Comparison of ENCODE assay signal across 11 mouse cellular contexts in the genomic region with DNA sequence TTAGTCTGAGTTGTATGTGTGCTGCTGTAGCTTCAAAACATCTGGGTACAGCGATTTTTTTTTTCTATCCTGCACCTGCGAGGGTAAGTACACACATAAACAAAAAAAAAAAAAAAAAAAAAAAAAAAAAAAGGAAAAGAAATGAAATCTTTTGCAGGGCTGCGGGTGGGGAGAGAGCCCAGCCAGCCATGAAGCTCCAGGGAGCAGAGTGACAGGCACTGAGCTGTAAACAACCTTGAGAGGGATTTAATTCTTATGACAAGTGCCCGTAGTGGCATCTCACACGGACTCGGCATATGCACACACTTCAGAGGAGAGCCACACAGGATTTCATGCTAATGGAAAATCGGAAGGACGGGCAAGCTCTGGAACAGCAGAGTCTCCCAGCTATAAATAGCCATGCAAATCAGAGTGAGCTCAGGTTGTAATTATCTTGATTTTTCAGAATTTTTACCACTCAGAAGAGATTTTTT. TPM values are rescaled to one million over a fixed set of nuclear protein-coding genes. Genes with fewer than 3 reads are reported as not detected.
DNase-seq lines count a peak whose midpoint lies in the region; ATAC-seq and TF ChIP-seq lines count a peak whose summit lies in the region.
"Had no signal": no experiment of that assay in that cellular context is flagged by ENCODE, and none has a peak within 500 bp of the region (broad histone marks: within the 10 kb centered on the region; RNA-seq: fewer than 3 reads in every experiment).

No protein-coding gene starts in this region.

- H3K4me2 ChIP-seq in hindbrain, embryonic 13.5 days = no peak overlapping the region
- no peak overlapping the region for H3K4me2 ChIP-seq in forebrain, postnatal 0 days (ENCODE audit: low read depth)
- H3K4me2 ChIP-seq: liver, embryonic 13.5 days had no signal

- H3K9me3 ChIP-seq in hindbrain, embryonic 13.5 days = no peaks in the 10 kb centered on the region
- no peaks in the 10 kb centered on the region for H3K9me3 ChIP-seq in hindbrain, embryonic 10.5 days
- H3K9me3 ChIP-seq in forebrain, postnatal 0 days (ENCODE audit: low read length) = no peaks in the 10 kb centered on the region
- H3K9me3 ChIP-seq: liver, embryonic 13.5 days had no signal

- H3K36me3 ChIP-seq in hindbrain, embryonic 13.5 days = no peaks in the 10 kb centered on the region
- H3K36me3 ChIP-seq in hindbrain, embryonic 10.5 days = no peaks in the 10 kb centered on the region
- H3K36me3 ChIP-seq in forebrain, postnatal 0 days (ENCODE audit: insufficient read depth) = no peaks in the 10 kb centered on the region
- H3K36me3 ChIP-seq: liver, embryonic 13.5 days had no signal

- no peak for TF ChIP-seq CTCF in forebrain, postnatal 0 days (IDR thresholded peaks at IDR 0.05; ENCODE audit: low read depth)

- H3K4me1 ChIP-seq in hindbrain, embryonic 13.5 days (replicated peaks) = peaks cover 27% of the 10 kb centered on the region
- H3K4me1 ChIP-seq in hindbrain, embryonic 10.5 days (replicated peaks) = peaks cover 8% of the 10 kb centered on the region; the same call in 1 of the 2 replicates
- H3K4me1 ChIP-seq in forebrain, postnatal 0 days (ENCODE audit: insufficient read depth) = peaks cover 11% of the 10 kb centered on the region; the same call in 1 of the 2 replicates

- H3K9ac ChIP-seq in hindbrain, embryonic 13.5 days = no peak overlapping the region
- no peak overlapping the region for H3K9ac ChIP-seq in forebrain, postnatal 0 days
- H3K9ac ChIP-seq: liver, embryonic 13.5 days had no signal

- H3K27me3 ChIP-seq in hindbrain, embryonic 13.5 days = no peaks in the 10 kb centered on the region
- H3K27me3 ChIP-seq in hindbrain, embryonic 10.5 days (ENCODE audit: insufficient read depth, poor library complexity, severe bottlenecking) = no peaks in the 10 kb centered on the region
- no peaks in the 10 kb centered on the region for H3K27me3 ChIP-seq in forebrain, postnatal 0 days (ENCODE audit: insufficient read depth, low read length)

- H3K4me3 ChIP-seq in hindbrain, embryonic 13.5 days = no peak overlapping the region
- no peak overlapping the region for H3K4me3 ChIP-seq in hindbrain, embryonic 10.5 days
- no peak overlapping the region for H3K4me3 ChIP-seq in forebrain, postnatal 0 days (ENCODE audit: low read depth, low read length)
- H3K4me3 ChIP-seq: liver, embryonic 13.5 days had no signal

- peak; percentile 18 to 19 for DNase-seq in cerebellum, adult 18-20 months
- DNase-seq in cerebellum, postnatal 36 days = no peak
- no peak for DNase-seq in hindbrain, embryonic 10.5 days (ENCODE audit: low spot score)
- no peak for DNase-seq in forebrain, postnatal 0 days
- peak; percentile 77 for DNase-seq in thymus, postnatal 14 days
- no peak for DNase-seq in urinary bladder, adult 2 months (ENCODE audit: low spot score)
- DNase-seq in adrenal gland, postnatal 36 days = no peak
- DNase-seq: kidney, postnatal 36 days; liver, embryonic 13.5 days had no signal

- H3K27ac ChIP-seq in hindbrain, embryonic 13.5 days = peak overlapping the region; percentile 56
- H3K27ac ChIP-seq in hindbrain, embryonic 10.5 days = no peak overlapping the region
- H3K27ac ChIP-seq in forebrain, postnatal 0 days (ENCODE audit: low read depth, low read length) = peak overlapping the region; percentile 29; the same call in 1 of the 2 replicates
- H3K27ac ChIP-seq: liver, embryonic 13.5 days had no signal

- peak; percentile 32; the same call in 1 of the 2 replicates for ATAC-seq in hindbrain, embryonic 13.5 days (ENCODE audit: low FRiP score)
- peak; percentile 74 for ATAC-seq in forebrain, postnatal 0 days
- ATAC-seq: intestine, embryonic 16.5 days had no signal

- 51% methylated on average over 8 of the region's 8 CpGs for WGBS in hindbrain, embryonic 13.5 days
- 79% methylated on average over 8 of the region's 8 CpGs for WGBS in hindbrain, embryonic 10.5 days
- WGBS in forebrain, postnatal 0 days = 37% methylated on average over 8 of the region's 8 CpGs

RNA-seq across cellular contexts. Expression of gene Mns1, which starts 43.9 kb away (rescaled TPM):
- 10.3 and 12.1 TPM in 2 replicates for polyA plus RNA-seq in hindbrain, embryonic 13.5 days (2015; fragmentation: Nextera tagmentation; extraction: Ambion mirVana)
- polyA plus RNA-seq in hindbrain, embryonic 10.5 days (2016; fragmentation: Nextera tagmentation; extraction: Ambion mirVana) = 32.3 and 51.3 TPM in 2 replicates
- total RNA-seq in forebrain, postnatal 0 days (2014; rRNA removed) = 2.0 and 2.8 TPM in 2 replicates
- 4.8 and 5.6 TPM in 2 replicates for polyA plus RNA-seq in forebrain, postnatal 0 days (2015; fragmentation: Nextera tagmentation; extraction: Ambion mirVana)
- polyA plus RNA-seq in urinary bladder, adult 2 months (2012; rRNA removed) = 1.2 and 1.8 TPM in 2 replicates
- 1 to 10 TPM; 2.7 to 4.0 TPM for total RNA-seq in adrenal gland, postnatal 36 days (2021)

Comparison
In these comparisons a context has a peak if more than half of its experiments do, and no peak if none do; other contexts are left out.
1. DNase-seq: peak in cerebellum, adult 18-20 months (2 of 2) and thymus, postnatal 14 days (single experiment); none in cerebellum, postnatal 36 days (0 of 2), hindbrain, embryonic 10.5 days (single experiment), forebrain, postnatal 0 days (single experiment), urinary bladder, adult 2 months (single experiment) and adrenal gland, postnatal 36 days (0 of 2).